Mouse (Mus musculus): Measurements from ENCODE around the gene 5730596B20Rik. TPM values are rescaled to one million over a fixed set of nuclear protein-coding genes. Genes with fewer than 3 reads are reported as not detected.

5730596B20Rik gene
- total RNA-seq, 1 experiment from 2014 or later: not detected

Other genes with a start within 250 kb of the 5730596B20Rik start
- 348 and 404 TPM in 2 replicates for gene Skap2, start 164.9 kb upstream of the 5730596B20Rik start, total RNA-seq (2017)
- not detected in 2 replicates for gene Hoxa1, start 19.2 kb upstream of the 5730596B20Rik start, total RNA-seq (2017)
- not detected in 2 replicates for gene Hoxa2, start 12.7 kb upstream of the 5730596B20Rik start, total RNA-seq (2017)
- not detected in 2 replicates for gene Hoxa4, start 14.3 kb downstream of the 5730596B20Rik start, total RNA-seq (2017)
- gene Hoxa5, start 27.1 kb downstream of the 5730596B20Rik start, total RNA-seq (2017): not detected in 2 replicates
- gene Hoxa6, start 31.2 kb downstream of the 5730596B20Rik start, total RNA-seq (2017): not detected in 2 replicates
- gene Hoxa3, start 35.8 kb downstream of the 5730596B20Rik start, total RNA-seq (2017): not detected in 2 replicates
- not detected in 2 replicates for gene Gm28308, start 35.8 kb downstream of the 5730596B20Rik start, total RNA-seq (2017)
- gene Hoxa7, start 44.4 kb downstream of the 5730596B20Rik start, total RNA-seq (2017): 0.61 TPM in 1 of 2 replicates, not detected in the other
- gene Hoxa9, start 53.6 kb downstream of the 5730596B20Rik start, total RNA-seq (2017): not detected in 2 replicates
- not detected in 2 replicates for gene Hoxa10, start 63.4 kb downstream of the 5730596B20Rik start, total RNA-seq (2017)
- not detected in 2 replicates for gene Hoxa11, start 68.3 kb downstream of the 5730596B20Rik start, total RNA-seq (2017)
- not detected in 2 replicates for gene Hoxa13, start 83.4 kb downstream of the 5730596B20Rik start, total RNA-seq (2017)
- gene Evx1, start 136.0 kb downstream of the 5730596B20Rik start, total RNA-seq (2017): not detected in 2 replicates